Mouse (Mus musculus) testis, adult 2 months (tissue): ENCODE results near the gene Rpp25l.

ENCODE experiments used
- CTCF ChIP-seq: fragments of 200-500 bp; IDR thresholded peaks from 2 replicates; pipeline ENCODE4 v1.5.1; 2012; ENCODE audit warnings: low read depth, mild to moderate bottlenecking, inconsistent platforms, low read length, moderate library complexity; ENCODE audit not compliant: control insufficient read depth, insufficient read depth, insufficient replicate concordance
- POLR2A ChIP-seq: fragments of 200-500 bp; IDR thresholded peaks from 2 replicates; pipeline ENCODE4 v1.6.1; 2012; ENCODE audit warnings: low read depth, mild to moderate bottlenecking, inconsistent platforms, low read length, moderate library complexity; ENCODE audit not compliant: control insufficient read depth

DNA sequence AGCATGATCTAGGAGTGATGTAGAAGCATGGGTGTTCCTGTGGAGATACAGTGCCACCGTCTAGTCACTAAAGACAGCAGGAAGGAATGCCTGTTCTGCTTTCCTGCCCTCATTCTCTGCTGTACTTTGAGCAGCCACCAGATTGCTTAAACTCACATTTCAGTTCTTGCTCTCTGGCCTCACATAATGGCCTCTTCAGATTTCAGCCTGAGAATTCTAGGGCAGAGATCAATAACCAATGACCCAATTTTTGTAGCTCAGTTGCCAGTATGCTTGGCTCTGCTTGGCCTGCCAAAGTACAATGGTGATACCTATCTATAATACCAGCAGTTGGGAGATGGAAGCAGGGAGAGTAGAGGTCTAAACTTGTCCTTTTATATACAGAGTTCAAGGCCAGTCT, 31.7 kb upstream of the Rpp25l start:
- TF ChIP-seq CTCF (no peak), POLR2A (no peak)
